9 mouse cellular contexts compared by ENCODE assay signal in the genomic region with DNA sequence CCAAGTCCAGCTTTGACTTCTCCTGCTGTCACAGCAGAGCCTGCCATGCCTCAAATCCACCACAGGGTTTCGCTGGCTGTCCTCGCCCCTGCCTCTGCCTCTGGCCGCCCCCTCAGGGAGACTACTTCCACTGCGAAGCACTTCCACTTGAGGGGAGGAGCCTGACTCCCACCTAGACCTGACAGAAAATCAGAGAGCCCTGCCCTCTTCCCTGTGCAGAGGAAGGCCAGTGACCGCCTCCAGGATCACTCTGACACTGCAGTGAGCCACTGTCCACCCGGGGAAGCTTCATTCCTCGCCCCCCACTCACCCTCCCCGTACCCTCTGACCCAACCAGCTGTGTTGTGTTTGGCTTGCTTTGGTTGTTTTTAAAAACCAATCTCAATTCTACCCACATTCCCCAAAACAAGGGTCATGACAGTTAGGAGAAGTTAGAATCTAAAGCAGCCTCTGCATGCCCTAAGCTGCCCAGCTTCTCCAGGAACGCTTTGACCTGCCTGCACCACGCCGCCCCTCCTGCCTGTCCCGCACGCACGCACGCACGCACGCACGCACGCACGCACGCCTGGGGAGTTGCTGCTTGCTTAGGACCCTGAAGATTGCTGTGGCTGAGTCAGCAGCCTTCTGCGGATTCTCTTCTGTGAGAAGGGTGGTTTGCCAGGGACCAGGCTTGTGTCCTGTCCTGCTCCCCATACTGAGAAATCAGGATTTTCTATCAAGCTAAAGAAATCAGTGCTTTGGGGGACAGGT.
A peak's percentile ranks its signal among the peaks of the same experiment; 100 is the strongest.
DNase-seq lines count a peak whose midpoint lies in the region; ATAC-seq and TF ChIP-seq lines count a peak whose summit lies in the region.
"Had no signal": no experiment of that assay in that cellular context is flagged by ENCODE, and none has a peak within 500 bp of the region (broad histone marks: within the 10 kb centered on the region; RNA-seq: fewer than 3 reads in every experiment).

No protein-coding gene starts in this region.

- no peak overlapping the region for H3K9ac ChIP-seq in intestine, postnatal 0 days (ENCODE audit: low read depth, low read length)
- no peak overlapping the region for H3K9ac ChIP-seq in intestine, embryonic 16.5 days (ENCODE audit: low read depth, low read length)

- WGBS in intestine, postnatal 0 days, result 71% methylated on average over 22 of the region's 22 CpGs
- WGBS in intestine, embryonic 16.5 days, result 52% methylated on average over 22 of the region's 22 CpGs
- WGBS in cerebellum, adult 2 months, result 64% methylated on average over 22 of the region's 22 CpGs

- peaks cover 79% of the 10 kb centered on the region for H3K36me3 ChIP-seq in intestine, postnatal 0 days (ENCODE audit: control insufficient read depth, insufficient read depth)
- peaks cover 25% of the 10 kb centered on the region for H3K36me3 ChIP-seq in intestine, embryonic 16.5 days (ENCODE audit: control insufficient read depth, insufficient read depth, low read length)

- ATAC-seq in intestine, postnatal 0 days, result no peak
- no peak for ATAC-seq in intestine, embryonic 16.5 days

- intact Hi-C loops in left cerebral cortex, postnatal 4 days (cut with DNase I), result no loop called here

- peak; percentile 53 for DNase-seq in embryo, embryonic 10 days (ENCODE audit: low spot score)
- DNase-seq in kidney, adult 11 months, result peak; percentile 23
- peak; percentile 35 for DNase-seq in lung, postnatal 36 days
- no peak for DNase-seq in cerebellum, adult 9-11 months
- no peak for DNase-seq in left cerebral cortex, postnatal 4 days
- DNase-seq in cerebellum, adult 2 months, result no peak

- no peaks in the 10 kb centered on the region for H3K9me3 ChIP-seq in intestine, postnatal 0 days (ENCODE audit: control insufficient read depth)
- no peaks in the 10 kb centered on the region for H3K9me3 ChIP-seq in intestine, embryonic 16.5 days (ENCODE audit: control insufficient read depth, low read length)

- no peak overlapping the region for H3K4me2 ChIP-seq in intestine, postnatal 0 days (replicated peaks; ENCODE audit: low read depth)
- H3K4me2 ChIP-seq in intestine, embryonic 16.5 days (ENCODE audit: low read depth, low read length), result no peak overlapping the region

- no peak for TF ChIP-seq POLR2A in cerebellum, adult 2 months (IDR thresholded peaks at IDR 0.05; ENCODE audit: borderline replicate concordance, insufficient read depth, low read length)

- H3K4me3 ChIP-seq in intestine, postnatal 0 days (ENCODE audit: low read depth, low read length), result no peak overlapping the region
- no peak overlapping the region for H3K4me3 ChIP-seq in intestine, embryonic 16.5 days (ENCODE audit: low read length)
- no peak overlapping the region for H3K4me3 ChIP-seq in cerebellum, adult 2 months (replicated peaks; ENCODE audit: insufficient read depth, low read depth, low read length)

- TF ChIP-seq CTCF in intestine, postnatal 0 days (IDR thresholded peaks at IDR 0.05; ENCODE audit: low read depth), result peak; percentile 54
- no peak for TF ChIP-seq CTCF in cerebellum, adult 2 months (IDR thresholded peaks at IDR 0.05; ENCODE audit: borderline replicate concordance, insufficient read depth, low read depth, low read length)

- H3K4me1 ChIP-seq in intestine, postnatal 0 days (replicated peaks; ENCODE audit: control insufficient read depth, insufficient read depth, low read length), result no peaks in the 10 kb centered on the region
- H3K4me1 ChIP-seq in intestine, embryonic 16.5 days (ENCODE audit: control insufficient read depth, insufficient read depth, low read length), result peaks cover 2% of the 10 kb centered on the region; the same call in 1 of the 2 replicates
- peaks cover 5% of the 10 kb centered on the region; the same call in 1 of the 2 replicates for H3K4me1 ChIP-seq in cerebellum, adult 2 months (ENCODE audit: control insufficient read depth, insufficient read depth, low read length)

- H3K27me3 ChIP-seq in intestine, postnatal 0 days (replicated peaks; ENCODE audit: control insufficient read depth, insufficient read depth, low read length), result no peaks in the 10 kb centered on the region
- no peaks in the 10 kb centered on the region for H3K27me3 ChIP-seq in intestine, embryonic 16.5 days (replicated peaks; ENCODE audit: control insufficient read depth, insufficient read depth, low read length)
- H3K27me3 ChIP-seq in cerebellum, adult 2 months (ENCODE audit: control insufficient read depth, insufficient read depth, low read length), result no peaks in the 10 kb centered on the region
- H3K27me3 ChIP-seq: CH12.LX had no signal

- no peak overlapping the region; the same call in 1 of the 2 replicates for H3K27ac ChIP-seq in intestine, postnatal 0 days (ENCODE audit: low read depth, low read length)
- H3K27ac ChIP-seq in intestine, embryonic 16.5 days (ENCODE audit: low read length), result no peak overlapping the region
- H3K27ac ChIP-seq in cerebellum, adult 2 months (ENCODE audit: insufficient read depth, low read length), result no peak overlapping the region

Comparison
In these comparisons a context has a peak if more than half of its experiments do, and no peak if none do; other contexts are left out.
1. DNase-seq: peak in embryo, embryonic 10 days (single experiment), kidney, adult 11 months (single experiment) and lung, postnatal 36 days (single experiment); none in cerebellum, adult 9-11 months (single experiment), left cerebral cortex, postnatal 4 days (single experiment) and cerebellum, adult 2 months (0 of 2).